Mouse (Mus musculus) left cerebral cortex, postnatal 4 days (tissue): ENCODE results near the gene Arhgap9. TPM values are rescaled to one million over a fixed set of nuclear protein-coding genes. Genes with fewer than 3 reads are reported as not detected.

Experiments used
- DNase-seq: peaks from one replicate; pipeline ENCODE4 v3.0.0-alpha.2; 2022
- intact Hi-C: fragments of 180-260 bp; cut with DNase I; formaldehyde crosslinking; loops from one replicate; pipeline ENCODE4 v1.15.1; 2025
- total RNA-seq, 2 experiments: library from RNA; stranded (reverse); gene quantifications; 2 replicates each; pipeline ENCODE4 v1.2.3; 2021

Gene Arhgap9
- total RNA-seq, 2 experiments from 2014 or later, result 0.56 to 1.1 TPM

- intact Hi-C loops, result no loop called here
- DNase-seq, result no peak
These were observed 414 bp downstream of the Arhgap9 start for GRCm38 (mm10) chr10:127322178-127322577.

GRCm38 (mm10) chr10:127322669-127323068 lies 905 bp downstream of the Arhgap9 start:
- no peak for DNase-seq
- intact Hi-C loops, result no loop called here

GRCm38 (mm10) chr10:127323131-127323855 lies 1.5 kb downstream of the Arhgap9 start:
- DNase-seq, result no peak
- intact Hi-C loops, result no loop called here

GRCm38 (mm10) chr10:127324495-127324894 lies 2.7 kb downstream of the Arhgap9 start:
- intact Hi-C loops, result no loop called here
- DNase-seq, result peak; percentile 48

GRCm38 (mm10) chr10:127325454-127326016 lies 3.8 kb downstream of the Arhgap9 start:
- intact Hi-C loops, result no loop called here
- DNase-seq, result no peak

- intact Hi-C loops, result no loop called here
- DNase-seq, result no peak
These were observed 4.4 kb downstream of the Arhgap9 start for GRCm38 (mm10) chr10:127326017-127326801.

- intact Hi-C loops, result no loop called here
- DNase-seq, result no peak
These were observed 5.1 kb downstream of the Arhgap9 start for GRCm38 (mm10) chr10:127326828-127327227.

- DNase-seq, result no peak
- intact Hi-C loops, result no loop called here
These were observed 5.8 kb downstream of the Arhgap9 start for GRCm38 (mm10) chr10:127327461-127328145.

GRCm38 (mm10) chr10:127330212-127330611 lies 8.4 kb downstream of the Arhgap9 start:
- intact Hi-C loops, result loop anchor here (10.0 kb wide), 1 partner anchor 205 kb away; the partner anchor contains the start of gene Nxph4
- DNase-seq, result no peak

- no peak for DNase-seq
- intact Hi-C loops, result loop anchor here (10.0 kb wide), 1 partner anchor 202 kb away; the partner anchor contains the start of gene Nxph4
These were observed 10.6 kb downstream of the Arhgap9 start for GRCm38 (mm10) chr10:127332211-127332874.

GRCm38 (mm10) chr10:127333152-127333551 lies 11.4 kb downstream of the Arhgap9 start:
- intact Hi-C loops, result loop anchor here (10.0 kb wide), 1 partner anchor 202 kb away; the partner anchor contains the start of gene Nxph4
- DNase-seq, result no peak

- no peak for DNase-seq
- intact Hi-C loops, result loop anchor here (10.0 kb wide), 1 partner anchor 200 kb away; the partner anchor contains the start of gene Nxph4
These were observed 13.5 kb downstream of the Arhgap9 start for GRCm38 (mm10) chr10:127335271-127335670.

- no peak for DNase-seq
- intact Hi-C loops, result loop anchor here (10.0 kb wide), 1 partner anchor 198 kb away; the partner anchor contains the start of gene Nxph4
These were observed 15.2 kb downstream of the Arhgap9 start for GRCm38 (mm10) chr10:127336952-127337351.

GRCm38 (mm10) chr10:127337536-127338099 lies 15.9 kb downstream of the Arhgap9 start:
- DNase-seq, result no peak
- intact Hi-C loops, result loop anchor here (10.0 kb wide), 1 partner anchor 197 kb away; the partner anchor contains the start of gene Nxph4

GRCm38 (mm10) chr10:127338930-127339682 lies 17.3 kb downstream of the Arhgap9 start:
- intact Hi-C loops, result loop anchor here (10.0 kb wide), 1 partner anchor 196 kb away; the partner anchor contains the start of gene Nxph4
- DNase-seq, result peak; percentile 89

GRCm38 (mm10) chr10:127339683-127340576 lies 18.2 kb downstream of the Arhgap9 start:
- intact Hi-C loops, result loop anchor here (10.0 kb wide), 1 partner anchor 195 kb away; the partner anchor contains the start of gene Nxph4

GRCm38 (mm10) chr10:127340577-127341359 lies 19.0 kb downstream of the Arhgap9 start:
- intact Hi-C loops, result no loop called here
- DNase-seq, result peak; percentile 81

More at GRCm38 (mm10) chr10:127339683-127340576, 18.2 kb downstream of the Arhgap9 start:
- peak; percentile 85 for DNase-seq
